Mouse (Mus musculus) liver, postnatal 0 days (tissue): ENCODE data around the gene Apol9b.

Experiments
- CTCF ChIP-seq: sonication (generic); IDR thresholded peaks from 2 replicates; pipeline ENCODE4 v1.5.1; 2016; ENCODE audit warnings: antibody characterized with exemption, low read depth
- EP300 ChIP-seq: IDR thresholded peaks from 2 replicates; pipeline ENCODE4 v1.6.1; 2016; ENCODE audit warnings: antibody characterized with exemption, low read depth, mild to moderate bottlenecking

DNA sequence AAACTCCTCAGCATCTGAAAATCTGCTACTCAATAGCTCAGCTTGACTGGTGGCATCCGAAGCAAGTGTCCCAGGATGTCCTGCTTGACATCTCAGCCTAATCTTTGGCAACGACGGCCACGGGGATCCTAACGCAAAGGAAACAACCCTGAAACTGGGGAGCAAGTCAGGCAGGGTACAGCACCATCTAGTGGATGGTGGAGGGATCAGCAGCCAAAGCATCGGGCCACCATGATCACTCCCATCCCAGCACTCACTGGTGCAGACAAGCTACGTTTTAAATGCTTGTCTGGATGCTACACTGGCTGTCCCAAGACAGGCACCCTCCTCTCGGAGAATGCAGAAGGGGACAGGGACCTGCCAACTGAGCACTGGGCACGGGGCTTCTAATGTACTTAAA lies 28.0 kb downstream of the Apol9b start, which contains the start of gene Apol8:
- TF ChIP-seq CTCF = peak; percentile 100
- TF ChIP-seq EP300 = no peak
